Mouse (Mus musculus) liver, postnatal 0 days (tissue): Measurements from ENCODE around the gene Angpt4.

ENCODE experiments used
- CTCF ChIP-seq: sonication (generic); IDR thresholded peaks from 2 replicates; pipeline ENCODE4 v1.5.1; 2016; ENCODE audit warnings: antibody characterized with exemption, low read depth
- EP300 ChIP-seq: IDR thresholded peaks from 2 replicates; pipeline ENCODE4 v1.6.1; 2016; ENCODE audit warnings: antibody characterized with exemption, low read depth, mild to moderate bottlenecking

GRCm38 (mm10) chr2:151964052-151964451, 53.0 kb downstream of the Angpt4 start:
- no peak for TF ChIP-seq CTCF
- TF ChIP-seq EP300, result no peak
